Mouse (Mus musculus): ENCODE data around the gene Cdhr5. TPM values are rescaled to one million over a fixed set of nuclear protein-coding genes. Genes with fewer than 3 reads are reported as not detected.
"Not testable (repeated sequence)": the region's sequence is repeated elsewhere in the genome, so short reads cannot be mapped to it uniquely, and the experiment has no call there.

The Cdhr5 gene
- total RNA-seq, 4 experiments from 2014 or later: not detected

- DNase-seq (ENCODE audit: low spot score in 2 of 2): no peak
Measured at GRCm38 (mm10) chr7:141277701-141278678, 1.4 kb upstream of the Cdhr5 start.

GRCm38 (mm10) chr7:141275356-141275755 is 1.2 kb downstream of the Cdhr5 start:
- DNase-seq (ENCODE audit: low spot score in 2 of 2): no peak

GRCm38 (mm10) chr7:141270631-141271030 is 6.0 kb downstream of the Cdhr5 start:
- no peak for DNase-seq (ENCODE audit: low spot score in 2 of 2)

- no peak for DNase-seq (ENCODE audit: low spot score in 2 of 2)
Measured at GRCm38 (mm10) chr7:141269273-141269545, 7.4 kb downstream of the Cdhr5 start.

GRCm38 (mm10) chr7:141268466-141269272 is 7.9 kb downstream of the Cdhr5 start:
- DNase-seq (ENCODE audit: low spot score in 2 of 2): no peak

GRCm38 (mm10) chr7:141265739-141266561 is 10.6 kb downstream of the Cdhr5 start, which contains the start of gene Irf7:
Gene Irf7 (minus strand): TSS chr7:141266481.
- no peak for DNase-seq (ENCODE audit: low spot score in 2 of 2)

- no peak for DNase-seq (ENCODE audit: low spot score in 2 of 2)
Measured at GRCm38 (mm10) chr7:141265411-141265738, 11.2 kb downstream of the Cdhr5 start.

GRCm38 (mm10) chr7:141264761-141265410 is 11.7 kb downstream of the Cdhr5 start:
- no peak for DNase-seq (ENCODE audit: low spot score in 2 of 2)

- DNase-seq (ENCODE audit: low spot score in 2 of 2): no peak
Measured at GRCm38 (mm10) chr7:141264041-141264700, 12.4 kb downstream of the Cdhr5 start.

- DNase-seq (ENCODE audit: low spot score in 2 of 2): no peak
Measured at GRCm38 (mm10) chr7:141263640-141264039, 12.9 kb downstream of the Cdhr5 start.

GRCm38 (mm10) chr7:141261480-141261879 is 15.1 kb downstream of the Cdhr5 start:
- DNase-seq (ENCODE audit: low spot score in 2 of 2): no peak

GRCm38 (mm10) chr7:141256159-141256558 is 20.4 kb downstream of the Cdhr5 start:
- no peak for DNase-seq (ENCODE audit: low spot score in 2 of 2)

- not testable (repeated sequence) for DNase-seq (ENCODE audit: low spot score in 2 of 2)
Measured at GRCm38 (mm10) chr7:141250486-141250885, 26.1 kb downstream of the Cdhr5 start.

- no peak for DNase-seq (ENCODE audit: low spot score in 2 of 2)
Measured at GRCm38 (mm10) chr7:141231551-141231950, 45.0 kb downstream of the Cdhr5 start.

- DNase-seq (ENCODE audit: low spot score in 2 of 2): no peak
Measured at GRCm38 (mm10) chr7:141231111-141231510, 45.5 kb downstream of the Cdhr5 start.

GRCm38 (mm10) chr7:141230570-141230969 is 46.0 kb downstream of the Cdhr5 start:
- DNase-seq (ENCODE audit: low spot score in 2 of 2): no peak

- DNase-seq (ENCODE audit: low spot score in 2 of 2): no peak
Measured at GRCm38 (mm10) chr7:141229702-141230101, 46.9 kb downstream of the Cdhr5 start.

- DNase-seq (ENCODE audit: low spot score in 2 of 2): peak; percentile 78 to 91
Measured at GRCm38 (mm10) chr7:141228279-141229067, 48.1 kb downstream of the Cdhr5 start, which contains the start of gene Phrf1. Gene Phrf1 (plus strand): TSS chr7:141228784.

- DNase-seq (ENCODE audit: low spot score in 2 of 2): no peak
Measured at GRCm38 (mm10) chr7:141227796-141228195, 48.8 kb downstream of the Cdhr5 start.

GRCm38 (mm10) chr7:141226535-141226934 is 50.1 kb downstream of the Cdhr5 start:
- no peak for DNase-seq (ENCODE audit: low spot score in 2 of 2)
